Mouse (Mus musculus) gastrocnemius, adult 18-20 months (tissue): Measurements from ENCODE around the gene Cdkl4. TPM values are rescaled to one million over a fixed set of nuclear protein-coding genes. Genes with fewer than 3 reads are reported as not detected.

ENCODE experiments used
- DNase-seq: peaks from one replicate; pipeline ENCODE4 v3.0.0; 2021; ENCODE audit warnings: low spot score
- total RNA-seq, 2 experiments: library from RNA; stranded (reverse); gene quantifications; 2 replicates each; pipeline ENCODE4 v1.2.3; 2021

Gene Cdkl4
- total RNA-seq, 2 experiments from 2014 or later: 0.19 TPM; not detected in 1

DNA sequence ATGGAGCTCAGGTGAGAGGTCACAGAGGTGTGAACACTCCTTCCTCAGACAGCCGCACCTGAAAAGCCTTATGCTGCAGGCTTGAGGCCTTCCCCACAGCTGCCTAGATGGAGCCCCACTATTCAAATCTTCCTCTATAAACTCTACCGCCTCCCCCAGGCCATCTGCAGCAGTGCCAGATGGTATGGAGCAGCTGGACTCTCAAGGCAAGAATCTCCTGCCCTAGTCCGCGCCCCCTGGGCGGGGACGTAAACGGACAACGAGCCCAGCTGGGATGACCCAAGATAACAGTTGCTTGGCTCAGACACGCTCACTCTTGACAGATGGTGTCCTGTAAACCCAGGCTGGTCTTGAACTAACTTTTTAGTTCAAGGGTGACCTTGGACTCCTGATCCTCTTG, 60.4 kb downstream of the Cdkl4 start:
- DNase-seq: no peak

DNA sequence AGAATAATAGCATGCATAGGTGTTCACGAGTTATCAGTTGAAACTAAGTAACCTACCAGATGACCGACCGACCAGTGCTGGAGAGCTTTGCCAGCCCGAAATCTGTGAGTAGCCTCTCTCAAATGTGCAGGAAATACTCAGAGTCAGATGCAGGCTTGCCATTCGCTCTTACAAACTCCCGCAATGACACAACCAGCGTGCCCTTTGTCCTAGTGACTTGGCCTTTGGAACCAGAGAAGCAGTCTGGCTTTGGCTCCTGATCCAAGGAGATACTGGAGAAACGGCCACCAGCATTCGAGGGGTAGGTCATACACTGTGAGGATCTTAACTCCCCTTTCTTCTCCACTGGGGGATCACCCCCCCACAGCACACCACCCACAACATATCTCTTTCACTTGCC, 61.7 kb downstream of the Cdkl4 start:
- no peak for DNase-seq

- DNase-seq: no peak
Observed at GRCm38 (mm10) chr17:80515513-80515912, 62.1 kb downstream of the Cdkl4 start.

DNA sequence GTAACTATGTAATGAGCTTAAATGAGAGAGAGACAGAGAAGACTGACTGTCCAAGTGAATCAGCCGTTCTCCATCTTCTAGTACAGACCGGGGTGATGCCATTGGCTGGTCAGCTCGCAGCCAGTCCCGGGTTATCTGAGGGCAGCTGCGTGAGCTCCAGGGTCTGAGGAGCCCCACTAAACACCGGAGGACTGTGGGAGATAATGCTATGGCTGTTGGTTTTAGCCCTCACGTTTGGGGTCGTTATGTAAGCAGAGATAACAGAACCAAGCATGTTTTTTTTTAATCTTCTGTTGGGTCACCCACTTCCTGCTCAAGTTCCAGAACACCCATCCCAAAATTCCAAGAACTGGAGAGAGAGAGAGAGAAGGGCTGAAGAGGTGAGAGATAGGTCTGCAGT, 63.8 kb downstream of the Cdkl4 start:
- no peak for DNase-seq

- DNase-seq: no peak
Observed at GRCm38 (mm10) chr17:80510459-80510855, 67.2 kb downstream of the Cdkl4 start.

DNA sequence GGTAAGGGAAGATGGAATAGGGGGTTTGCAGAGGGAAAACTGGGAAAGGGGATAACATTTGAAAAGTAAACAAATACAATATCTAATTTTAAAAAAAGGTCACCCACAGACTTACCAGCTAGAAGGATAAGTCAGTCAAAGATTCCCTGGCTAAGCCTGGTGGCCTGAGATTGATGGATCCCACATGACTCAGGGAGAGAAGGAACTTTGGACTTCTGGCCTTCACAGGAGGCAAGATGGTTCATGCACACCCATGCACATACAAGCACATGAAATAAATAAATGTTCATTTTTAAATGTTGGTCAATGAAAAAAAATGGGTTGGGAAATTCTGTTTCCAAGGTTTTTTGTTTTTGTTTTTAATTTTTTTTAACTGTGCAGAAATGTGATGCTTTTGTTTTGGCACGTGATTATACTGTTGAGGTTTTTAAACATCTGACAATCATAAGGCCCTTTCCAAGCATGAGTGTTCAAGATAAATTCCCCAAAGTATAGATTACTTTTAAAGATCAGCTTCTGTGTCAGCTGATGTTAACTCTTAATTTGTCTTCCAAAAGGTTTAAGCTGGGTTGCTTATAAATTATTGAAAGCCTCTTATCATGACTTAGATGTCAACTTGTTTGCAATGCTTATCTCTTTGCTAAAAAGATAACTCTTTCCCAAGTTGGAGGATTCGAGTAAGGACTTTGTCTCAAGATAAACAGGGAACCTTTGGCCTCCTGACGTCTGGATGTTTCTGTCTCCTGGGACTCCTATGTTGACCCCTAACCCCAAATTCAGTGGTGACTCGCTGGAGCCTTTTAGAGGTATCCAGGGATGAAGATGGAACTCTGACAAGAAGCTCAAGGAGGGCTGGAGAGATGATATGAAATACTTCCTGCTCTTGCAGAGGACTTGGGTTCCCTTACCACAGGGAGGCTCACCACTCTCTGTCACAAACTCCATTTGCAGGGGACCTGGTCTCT, 67.8 kb downstream of the Cdkl4 start:
- no peak for DNase-seq

DNA sequence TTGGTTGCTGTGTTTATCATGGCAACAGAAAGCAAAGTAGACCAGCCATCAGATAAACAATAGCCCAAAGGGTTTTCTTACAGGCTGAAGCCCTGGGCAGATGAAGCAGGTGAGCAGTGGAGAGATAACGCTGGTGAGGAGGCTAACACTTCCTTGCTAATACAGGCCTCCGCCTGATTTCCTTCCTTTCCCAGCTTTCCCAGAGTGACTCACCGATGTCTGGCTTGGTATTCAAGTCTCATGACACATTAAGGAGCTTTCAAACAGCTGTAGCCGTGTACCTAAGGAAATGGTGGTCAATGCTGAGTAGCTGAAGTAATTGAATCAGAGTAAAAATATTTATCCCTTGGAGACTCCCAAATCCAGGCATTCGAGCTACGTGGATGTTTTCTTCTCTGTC, 71.8 kb downstream of the Cdkl4 start:
- DNase-seq: no peak

DNA sequence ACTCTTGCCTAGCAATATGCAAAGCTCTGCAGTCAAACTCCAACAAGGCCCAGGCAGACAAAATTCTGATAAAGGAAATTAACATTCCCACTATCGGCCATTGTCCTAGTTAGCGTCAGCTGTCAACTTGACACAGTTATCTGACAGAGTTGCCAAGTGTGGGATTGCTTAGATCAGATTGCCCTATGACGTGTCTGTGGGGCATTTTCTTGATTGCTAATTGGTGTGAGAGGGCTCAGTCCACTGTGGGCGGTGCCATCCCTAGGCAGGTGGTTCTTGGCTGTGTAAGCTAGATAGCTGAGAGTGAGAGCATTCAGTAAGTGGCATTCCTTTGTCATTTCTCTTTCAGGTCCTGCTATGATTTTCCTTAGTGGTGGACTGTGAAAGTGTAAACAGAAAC, 72.3 kb downstream of the Cdkl4 start:
- no peak for DNase-seq

- no peak for DNase-seq
Observed at GRCm38 (mm10) chr17:80501805-80502172, 75.8 kb downstream of the Cdkl4 start.

- DNase-seq: no peak
Observed at GRCm38 (mm10) chr17:80501037-80501804, 76.4 kb downstream of the Cdkl4 start.

GRCm38 (mm10) chr17:80500025-80500424, 77.6 kb downstream of the Cdkl4 start:
- no peak for DNase-seq

- no peak for DNase-seq
Observed at GRCm38 (mm10) chr17:80498600-80499268, 78.9 kb downstream of the Cdkl4 start.

DNA sequence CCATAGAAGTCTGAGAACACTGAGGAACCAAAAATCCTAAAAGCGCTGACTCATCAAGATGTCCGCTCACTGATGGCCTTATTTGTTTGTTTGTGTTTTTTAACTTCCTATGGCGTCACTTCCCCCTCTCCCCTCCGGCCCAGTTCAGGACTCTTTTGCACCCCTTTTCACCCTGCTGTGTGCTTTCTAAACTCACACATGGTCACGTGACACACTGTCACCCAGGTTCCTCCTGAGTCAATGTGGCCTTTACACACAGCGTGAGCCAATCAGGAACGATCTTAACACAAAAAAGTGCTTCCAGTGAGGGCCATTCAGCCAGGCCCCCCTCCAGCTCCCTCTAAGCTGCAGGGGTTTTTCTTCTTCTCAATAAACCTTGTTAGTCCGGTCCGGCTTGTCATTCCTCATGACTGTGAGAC, 80.4 kb downstream of the Cdkl4 start:
- no peak for DNase-seq

DNA sequence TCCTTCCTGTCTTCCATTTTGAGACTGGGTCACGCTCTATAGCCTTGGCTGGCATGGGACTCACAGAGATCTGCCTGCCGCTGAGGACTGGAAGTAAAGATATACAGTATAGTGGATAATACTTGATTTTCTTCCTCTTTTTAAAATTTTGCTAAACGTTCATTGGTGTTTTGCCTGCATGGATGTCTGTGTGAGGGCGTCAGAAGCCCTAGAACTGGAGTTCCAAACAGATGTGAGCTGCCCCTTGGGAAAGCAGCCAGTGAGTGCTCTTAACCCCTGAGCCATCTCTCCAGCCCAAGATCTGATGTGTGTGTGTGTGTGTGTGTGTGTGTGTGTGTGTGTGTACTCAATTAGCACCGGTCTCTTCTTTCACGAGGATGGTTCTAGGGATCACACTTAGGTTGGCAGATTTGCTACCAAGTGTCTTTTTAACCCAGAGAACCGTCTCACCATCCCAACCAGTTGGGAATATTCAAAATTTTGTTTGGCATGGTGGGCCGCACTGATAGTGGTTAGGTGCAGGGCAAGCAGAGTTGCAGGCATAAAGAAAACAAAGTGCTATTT, 80.9 kb downstream of the Cdkl4 start:
- DNase-seq: no peak

- DNase-seq: no peak
Observed at GRCm38 (mm10) chr17:80496185-80496584, 81.4 kb downstream of the Cdkl4 start.

DNA sequence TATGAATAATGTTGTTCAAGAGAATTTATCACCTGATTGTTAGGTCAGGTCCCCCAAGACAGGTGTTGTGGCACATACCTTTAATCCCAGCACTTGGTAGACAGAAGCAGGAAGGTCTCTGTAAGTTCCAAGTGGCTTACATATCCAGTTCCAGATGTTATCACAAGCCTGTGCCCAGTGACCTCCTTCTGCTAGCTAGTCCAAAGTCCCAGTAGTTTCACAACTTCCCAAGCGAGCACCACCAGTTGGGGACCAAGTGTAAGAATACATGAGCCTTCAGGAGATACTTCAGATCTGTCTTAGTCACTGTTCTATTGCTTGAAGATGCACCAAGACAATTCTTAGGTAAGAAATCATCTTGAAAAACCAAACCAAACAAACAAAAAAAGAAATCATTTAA, 83.7 kb downstream of the Cdkl4 start:
- no peak for DNase-seq

GRCm38 (mm10) chr17:80492811-80493210, 84.8 kb downstream of the Cdkl4 start:
- DNase-seq: no peak

GRCm38 (mm10) chr17:80492274-80492673, 85.3 kb downstream of the Cdkl4 start:
- no peak for DNase-seq

- DNase-seq: no peak
Observed at GRCm38 (mm10) chr17:80490166-80490565, 87.4 kb downstream of the Cdkl4 start.

- DNase-seq: no peak
Observed at GRCm38 (mm10) chr17:80488918-80489317, 88.7 kb downstream of the Cdkl4 start.

DNA sequence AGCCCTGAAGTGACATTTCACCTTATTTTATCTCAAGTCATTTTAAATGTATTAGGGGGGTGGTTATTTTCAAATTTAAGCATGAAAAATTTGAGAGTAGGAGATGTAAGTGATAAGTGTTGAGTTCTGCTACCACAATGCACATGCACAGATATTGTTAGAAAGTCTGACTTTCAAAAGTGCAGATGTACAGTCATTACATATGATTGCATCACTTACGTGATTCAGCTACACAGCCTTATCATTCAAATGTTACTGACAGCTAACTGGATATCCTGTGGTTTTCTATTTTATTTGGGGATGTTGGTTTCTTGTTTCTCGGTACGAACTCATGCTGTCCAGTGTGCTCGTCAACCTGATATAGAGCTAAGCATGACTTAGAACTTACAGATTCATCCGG, 92.5 kb downstream of the Cdkl4 start:
- DNase-seq: no peak

DNA sequence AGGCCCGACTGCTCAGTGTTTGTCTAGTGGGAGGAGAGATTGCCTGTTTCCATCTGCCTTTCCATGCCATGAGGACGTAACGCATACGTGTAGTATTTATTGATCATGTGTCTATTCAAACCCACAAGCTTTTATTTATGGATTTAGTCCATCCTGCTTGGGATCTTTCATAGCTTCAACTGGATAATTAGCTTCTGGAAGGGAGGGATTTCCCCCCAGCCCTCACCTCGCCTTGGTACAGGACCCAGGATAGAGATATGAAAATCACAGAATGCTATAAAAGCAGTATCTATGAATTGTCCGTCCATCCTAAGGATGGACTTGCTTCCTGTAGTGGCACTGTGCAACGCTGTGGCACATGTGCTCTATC, 96.8 kb downstream of the Cdkl4 start:
- DNase-seq: no peak
